Mouse (Mus musculus) gonadal fat pad, adult 2 months (tissue): ENCODE results near the gene Gm5114. TPM values are rescaled to one million over a fixed set of nuclear protein-coding genes. Genes with fewer than 3 reads are reported as not detected.
"Not testable (repeated sequence)": the region's sequence is repeated elsewhere in the genome, so short reads cannot be mapped to it uniquely, and the experiment has no call there.

Experiments used
- DNase-seq: peaks from one replicate; pipeline ENCODE4 v3.0.0-alpha.2; 2012; ENCODE audit warnings: low read depth
- polyA plus RNA-seq: library from polyadenylated mRNA; depleted of rRNA; stranded (reverse); fragments of >200 nt; gene quantifications from 2 replicates; pipeline ENCODE4 v1.2.3, GENCODE M21; 2012; rRNA removed

The Gm5114 gene
- 0.04 TPM in 1 of 2 replicates, not detected in the other for polyA plus RNA-seq

GRCm38 (mm10) chr7:39413060-39413459 lies at the start of gene Gm5114:
Gm5114 (minus strand) TSS chr7:39413160.
- not testable (repeated sequence) for DNase-seq

DNA sequence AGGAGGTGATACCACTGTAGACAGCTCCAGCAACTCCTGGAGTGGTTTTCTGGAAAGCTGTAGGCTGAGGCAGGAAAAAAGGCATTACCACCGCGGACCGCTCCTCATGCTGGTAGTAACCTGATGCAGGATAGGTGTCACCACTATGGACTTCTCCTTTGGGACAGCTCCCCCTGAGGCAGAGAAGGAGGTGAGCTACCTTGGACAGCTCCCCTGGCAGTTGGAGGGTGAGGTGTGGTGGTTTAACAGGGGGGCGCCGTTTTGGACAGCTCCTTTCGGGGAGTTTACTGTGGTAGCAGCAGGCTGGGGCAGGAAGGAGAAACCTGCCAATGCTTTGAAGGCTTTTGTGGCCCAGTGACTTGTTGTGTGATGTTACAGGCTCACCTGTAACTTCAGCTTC lies 42.8 kb upstream of the Gm5114 start:
- no peak for DNase-seq

- peak; percentile 93 for DNase-seq
Observed at GRCm38 (mm10) chr7:39449260-39450021, 36.5 kb upstream of the Gm5114 start.

DNA sequence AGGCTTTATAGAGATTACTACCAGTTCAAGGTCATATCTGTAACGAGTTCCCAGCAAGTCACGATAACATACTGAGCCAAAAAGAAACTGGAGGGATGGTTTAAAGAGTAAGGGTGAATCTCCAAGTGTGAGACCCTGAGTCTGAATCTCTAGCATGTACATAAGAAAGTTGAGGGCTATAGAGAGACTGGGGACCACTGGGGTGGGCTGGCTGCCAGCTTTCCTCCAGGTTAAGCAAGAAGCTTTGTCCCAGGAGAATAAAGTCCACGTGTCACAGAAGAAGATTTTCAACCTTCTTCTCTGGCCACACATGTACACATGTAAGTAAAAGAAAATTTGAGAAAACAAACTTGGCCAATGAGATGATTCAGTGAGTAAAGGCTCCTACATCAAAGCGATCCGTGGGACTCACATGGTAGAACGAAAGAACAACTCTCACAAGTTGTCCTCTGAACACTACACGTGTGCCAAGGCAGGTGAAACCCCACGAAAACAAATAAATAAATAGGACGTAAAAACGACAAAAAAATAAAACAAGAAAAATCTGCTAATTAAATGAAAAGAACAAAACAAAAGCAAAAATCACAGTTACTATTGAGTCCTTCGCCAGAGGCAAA lies 35.8 kb upstream of the Gm5114 start:
- DNase-seq = no peak

GRCm38 (mm10) chr7:39441237-39441636 lies 28.3 kb upstream of the Gm5114 start:
- DNase-seq = no peak

- DNase-seq = no peak
Observed at GRCm38 (mm10) chr7:39440362-39440761, 27.4 kb upstream of the Gm5114 start.

Other genes with a start within 250 kb of the Gm5114 start
- 0.55 and 0.57 TPM in 2 replicates for gene Zfp619, start 104.6 kb upstream of the Gm5114 start, polyA plus RNA-seq